Mouse (Mus musculus) adrenal gland, adult 2 months (tissue): ENCODE results near the gene Mapk14. TPM values are rescaled to one million over a fixed set of nuclear protein-coding genes. Genes with fewer than 3 reads are reported as not detected.
"Not testable (repeated sequence)": the region's sequence is repeated elsewhere in the genome, so short reads cannot be mapped to it uniquely, and the experiment has no call there.

Experiments
- DNase-seq: peaks from one replicate; pipeline ENCODE4 v3.0.0; 2021
- polyA plus RNA-seq: library from polyadenylated mRNA; depleted of rRNA; stranded (reverse); fragments of >200 nt; gene quantifications from 2 replicates; pipeline ENCODE4 v1.2.3, GENCODE M21; 2012
- total RNA-seq, 2 experiments: library from RNA; stranded (reverse); gene quantifications; 2 replicates each; pipeline ENCODE4 v1.2.3; 2021

Gene Mapk14
- total and polyA plus RNA-seq, 3 experiments: 65.3 to 85.2 (median 74.4) TPM

DNA sequence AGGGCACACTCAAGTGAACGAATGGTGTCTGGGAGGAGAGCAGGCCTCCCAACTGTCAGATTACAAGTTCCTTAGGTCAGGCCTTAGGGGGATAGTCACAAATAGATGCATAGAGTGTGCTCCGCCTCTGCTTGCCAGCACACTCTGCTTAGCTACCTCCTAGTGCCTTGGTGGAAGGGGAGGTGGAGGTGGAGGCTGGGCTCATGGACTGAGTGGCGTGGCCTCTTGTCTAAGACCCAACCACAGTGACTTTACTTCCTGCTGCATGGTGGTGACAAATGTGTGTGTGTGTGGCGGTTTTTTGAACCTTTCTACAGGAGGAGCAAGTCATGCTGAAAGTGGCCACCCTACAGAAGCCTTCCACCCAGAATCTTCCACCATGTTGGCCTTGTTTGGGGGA lies 45.4 kb downstream of the Mapk14 start:
- DNase-seq: no peak

DNA sequence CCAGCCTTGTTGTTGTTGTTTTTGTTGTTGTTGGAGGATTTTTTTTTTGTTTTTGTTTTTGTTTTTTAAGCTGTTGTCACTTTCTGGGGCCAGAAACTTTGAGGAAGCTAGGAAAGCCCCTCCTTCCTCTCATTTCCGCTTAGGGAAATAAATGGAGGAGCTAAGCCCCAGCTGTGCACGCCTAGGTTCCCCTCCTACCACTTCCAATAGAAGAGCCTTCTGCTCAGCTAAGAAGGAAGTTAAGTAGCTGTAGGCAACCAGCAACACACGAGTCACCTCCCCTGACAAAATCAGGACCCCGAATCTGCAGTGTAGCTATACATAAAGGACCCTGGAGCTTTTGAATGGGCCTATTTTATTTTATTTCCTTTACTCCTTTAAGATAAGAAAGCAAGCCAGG lies 46.8 kb downstream of the Mapk14 start:
- DNase-seq: no peak

DNA sequence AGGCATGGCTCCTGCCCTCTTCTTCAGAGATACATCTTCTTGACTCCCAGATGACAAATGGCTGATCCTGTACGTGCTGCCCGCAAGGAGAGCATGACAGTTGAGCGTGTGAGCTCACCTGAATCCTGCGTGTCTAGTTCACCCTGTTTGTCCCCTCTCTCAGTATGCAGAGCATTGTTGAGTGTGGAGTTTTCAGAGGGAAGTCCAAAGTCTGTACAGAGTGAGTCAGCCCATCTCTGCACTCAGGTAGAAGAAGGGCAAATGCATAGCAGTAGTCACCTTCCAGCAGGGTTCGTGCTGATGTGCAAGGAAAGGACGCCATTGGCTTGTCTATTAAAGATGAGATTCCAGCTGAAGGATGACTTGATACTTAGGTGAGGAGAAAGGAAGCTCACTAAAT lies 48.1 kb downstream of the Mapk14 start:
- no peak for DNase-seq

DNA sequence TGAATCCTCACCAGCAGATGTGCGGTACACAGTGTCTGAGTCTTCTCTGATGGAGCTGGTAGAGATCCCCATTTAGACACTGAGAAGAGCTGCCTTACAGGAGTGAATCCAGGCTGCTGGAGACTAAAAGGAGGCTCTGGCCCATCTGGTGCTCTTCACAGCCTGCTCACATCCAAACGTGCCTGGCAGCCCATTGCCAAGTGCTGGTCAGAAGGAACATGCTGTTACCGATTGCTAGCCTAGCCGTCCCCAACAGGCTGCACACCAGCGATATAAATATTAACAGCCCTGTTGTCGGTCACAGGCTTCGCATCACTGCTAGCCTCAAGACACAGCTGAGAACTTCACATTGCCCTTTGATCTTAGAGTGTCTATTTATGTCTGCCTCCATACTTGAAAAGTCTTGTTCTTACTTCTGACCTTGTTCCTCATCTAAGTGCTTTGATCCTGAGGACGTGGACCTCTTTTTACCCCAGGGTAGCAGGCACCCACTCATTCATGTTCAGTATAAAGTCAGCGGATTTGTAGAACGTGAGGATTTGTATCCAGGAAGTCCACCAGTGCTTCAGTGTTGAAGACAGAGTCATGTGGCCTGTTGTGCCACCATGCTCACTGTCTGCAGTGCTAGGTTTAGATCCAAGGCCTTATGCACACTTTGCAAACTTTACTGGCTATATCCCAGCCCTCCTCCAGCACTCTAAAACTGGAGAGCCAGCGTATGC lies 52.2 kb downstream of the Mapk14 start:
- no peak for DNase-seq

DNA sequence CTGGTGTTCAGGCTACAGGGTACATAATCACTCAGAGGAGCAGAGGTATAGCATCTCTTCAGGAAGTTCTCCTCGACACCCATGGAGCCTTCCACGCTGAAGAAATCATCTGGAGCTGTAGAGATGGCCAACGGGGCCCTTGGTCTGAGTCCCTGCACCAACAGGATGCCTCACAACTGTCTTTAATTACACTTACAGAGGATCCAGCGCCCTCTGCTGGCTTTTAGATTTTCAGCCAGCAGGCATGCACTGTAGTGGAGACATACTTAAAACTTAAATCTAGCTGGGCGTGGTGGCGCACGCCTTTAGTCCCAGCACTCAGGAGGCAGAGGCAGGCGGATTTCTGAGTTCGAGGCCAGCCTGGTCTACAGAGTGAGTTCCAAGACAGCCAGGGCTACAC lies 52.8 kb downstream of the Mapk14 start:
- no peak for DNase-seq

DNA sequence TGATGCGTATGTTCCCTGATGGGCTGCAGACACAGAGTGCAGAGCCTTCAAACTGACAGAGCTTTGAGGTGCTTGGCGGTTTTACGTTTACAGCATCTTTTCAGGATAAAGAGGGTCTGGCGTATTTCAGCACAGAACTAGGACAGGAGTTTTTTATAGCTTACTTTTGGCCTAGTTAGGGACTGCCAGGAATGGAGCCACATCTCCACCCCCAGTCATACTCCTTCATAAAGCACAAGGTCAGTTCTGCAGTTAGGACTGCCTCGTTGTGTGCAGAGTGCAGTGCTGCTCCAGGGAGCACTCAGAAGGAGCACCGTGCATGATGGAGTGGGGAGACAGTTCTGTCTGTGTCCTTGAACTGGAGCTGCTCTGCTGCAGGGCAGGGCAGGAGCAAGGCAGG lies 54.6 kb downstream of the Mapk14 start:
- no peak for DNase-seq

DNA sequence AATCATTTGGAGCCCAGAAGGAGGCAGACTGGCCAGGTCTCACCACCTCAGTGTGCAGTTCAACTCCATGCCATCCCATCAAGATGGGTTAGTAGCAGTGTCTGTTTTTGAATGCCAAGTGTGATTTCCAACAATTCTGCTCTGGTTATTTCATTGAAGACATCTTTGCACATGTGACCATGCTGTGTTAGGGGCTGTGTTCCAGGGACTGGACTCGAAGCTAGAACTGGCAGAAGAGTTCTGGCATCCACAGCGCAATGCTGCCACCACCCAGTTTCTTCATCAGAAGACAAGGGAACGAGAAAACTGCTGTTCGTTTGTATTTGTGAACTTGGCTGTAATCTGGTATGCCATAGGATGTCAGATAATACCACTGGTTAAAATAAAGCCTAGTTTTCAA lies 56.9 kb downstream of the Mapk14 start:
- DNase-seq: no peak

DNA sequence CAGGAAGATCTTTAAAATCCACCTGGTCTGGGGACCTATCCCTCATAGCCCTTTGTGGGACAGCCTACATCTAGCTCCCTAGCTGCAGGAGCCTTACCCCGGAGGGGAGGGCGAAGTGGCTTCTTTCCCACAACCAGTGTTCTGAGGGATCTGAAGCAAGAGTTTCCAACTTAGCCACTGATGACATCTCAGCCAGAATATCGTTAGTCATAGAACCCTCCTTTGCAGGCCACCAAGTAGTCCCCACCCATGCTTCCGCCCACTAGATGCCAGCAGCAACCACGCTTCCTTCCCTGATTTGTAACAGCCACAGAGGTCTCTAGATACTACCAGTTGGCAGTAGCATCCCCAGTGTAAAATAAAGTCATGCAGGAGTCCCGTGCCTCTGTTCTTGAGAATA lies 59.5 kb downstream of the Mapk14 start:
- peak; percentile 37 for DNase-seq

DNA sequence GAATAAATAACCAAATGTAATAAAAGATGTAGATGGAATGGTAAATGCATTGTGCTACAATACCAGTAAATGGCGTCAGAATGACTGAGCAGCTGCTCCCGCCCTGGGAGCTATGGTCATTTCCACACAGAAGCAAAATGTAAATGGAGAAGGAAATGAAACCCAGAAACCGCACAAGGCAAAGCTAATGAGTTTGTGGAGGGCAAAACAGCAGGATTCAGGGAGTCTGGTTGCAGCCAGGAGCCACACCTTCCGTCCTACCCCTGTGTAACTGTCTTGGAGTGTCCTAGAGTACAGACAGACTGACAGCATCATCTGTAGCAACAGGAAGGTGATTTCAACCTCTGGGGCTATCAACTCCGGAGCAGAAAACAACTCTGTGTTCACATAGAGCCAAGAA lies 65.3 kb downstream of the Mapk14 start:
- no peak for DNase-seq

DNA sequence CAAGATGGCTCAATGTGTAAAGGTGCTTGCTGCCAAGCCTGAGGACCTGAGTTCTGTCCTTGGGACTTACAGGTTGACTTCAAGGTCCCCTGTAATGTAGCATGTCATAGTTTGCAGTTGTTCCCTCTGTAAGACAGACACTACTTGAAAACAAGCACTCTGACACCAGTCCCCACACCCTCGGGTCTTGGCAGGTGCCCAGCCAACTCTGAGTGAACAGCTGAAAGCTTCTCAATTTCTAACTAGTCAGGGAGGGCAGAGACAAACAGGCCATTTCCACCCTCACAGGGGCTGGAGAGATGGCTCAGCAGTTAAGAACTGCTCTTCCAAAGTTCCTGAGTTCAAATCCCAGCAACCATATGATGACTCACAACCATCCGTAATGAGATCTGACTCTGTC lies 66.3 kb downstream of the Mapk14 start:
- no peak for DNase-seq

DNA sequence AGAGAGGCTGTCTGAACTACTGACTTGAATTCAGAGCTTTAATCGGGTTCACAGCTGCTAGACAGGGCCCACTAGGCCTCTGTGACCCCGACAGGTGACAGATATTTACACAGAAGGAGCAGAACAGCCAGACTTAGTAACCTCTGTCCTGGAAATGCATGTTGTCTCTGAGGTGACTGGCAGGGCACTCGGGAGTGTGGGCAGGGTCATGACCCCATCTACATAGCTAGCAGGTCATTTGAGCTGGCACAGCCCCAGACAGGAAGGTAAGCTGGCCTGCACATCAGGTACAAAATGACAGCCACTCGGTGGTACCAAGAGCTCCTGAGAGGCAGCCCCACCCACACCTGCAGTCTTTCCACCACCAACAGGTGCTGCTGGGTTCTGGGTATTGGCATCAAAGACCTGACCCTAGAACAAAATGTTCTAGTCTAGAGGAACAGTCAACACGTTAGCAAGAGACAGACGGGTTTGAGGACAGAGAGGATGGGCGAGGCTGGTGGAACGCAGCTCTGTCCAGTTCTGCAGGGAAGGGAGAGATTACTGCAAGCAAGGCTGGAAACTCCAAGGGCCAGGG lies 69.7 kb downstream of the Mapk14 start:
- peak; percentile 15 for DNase-seq

DNA sequence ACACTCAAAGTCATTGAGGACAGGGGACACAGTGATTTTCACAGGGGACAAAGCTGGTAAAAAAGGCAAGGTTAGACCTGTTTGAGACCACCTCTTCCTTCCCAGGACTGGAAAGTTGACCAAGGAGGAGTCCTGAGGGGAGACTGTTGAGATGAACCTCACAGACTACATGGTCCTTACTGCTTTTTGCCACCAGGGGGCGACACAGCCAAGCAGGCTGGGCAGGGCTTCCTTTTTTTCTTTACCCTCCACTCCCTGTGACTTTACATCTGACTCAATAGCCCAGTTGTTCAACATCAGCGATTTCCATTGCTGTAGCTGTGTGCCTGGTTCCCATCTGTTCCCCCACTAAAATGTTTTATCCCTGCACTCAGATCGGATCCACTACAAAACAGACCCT lies 70.7 kb downstream of the Mapk14 start:
- peak; percentile 89 for DNase-seq

DNA sequence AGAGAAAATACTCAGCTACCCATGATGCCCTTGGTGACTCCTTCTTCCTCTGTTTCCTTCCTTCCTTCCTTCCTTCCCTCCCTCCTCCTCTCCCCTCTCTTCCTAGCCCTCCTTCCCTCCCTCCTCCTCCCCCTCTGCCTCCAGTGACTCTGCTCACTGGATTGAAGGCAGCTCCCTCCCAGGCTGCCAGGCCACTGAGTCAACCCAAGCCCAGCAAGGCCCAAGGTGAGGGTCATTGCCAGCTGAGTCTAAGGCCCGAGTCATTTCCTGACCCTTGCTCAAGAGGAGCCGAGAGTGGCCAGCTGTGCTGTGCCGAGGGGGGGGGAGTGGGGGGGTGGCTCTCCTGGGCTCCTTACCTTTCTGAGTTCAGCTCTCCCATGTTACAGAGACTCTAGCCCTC lies 75.1 kb downstream of the Mapk14 start:
- peak; percentile 92 for DNase-seq

DNA sequence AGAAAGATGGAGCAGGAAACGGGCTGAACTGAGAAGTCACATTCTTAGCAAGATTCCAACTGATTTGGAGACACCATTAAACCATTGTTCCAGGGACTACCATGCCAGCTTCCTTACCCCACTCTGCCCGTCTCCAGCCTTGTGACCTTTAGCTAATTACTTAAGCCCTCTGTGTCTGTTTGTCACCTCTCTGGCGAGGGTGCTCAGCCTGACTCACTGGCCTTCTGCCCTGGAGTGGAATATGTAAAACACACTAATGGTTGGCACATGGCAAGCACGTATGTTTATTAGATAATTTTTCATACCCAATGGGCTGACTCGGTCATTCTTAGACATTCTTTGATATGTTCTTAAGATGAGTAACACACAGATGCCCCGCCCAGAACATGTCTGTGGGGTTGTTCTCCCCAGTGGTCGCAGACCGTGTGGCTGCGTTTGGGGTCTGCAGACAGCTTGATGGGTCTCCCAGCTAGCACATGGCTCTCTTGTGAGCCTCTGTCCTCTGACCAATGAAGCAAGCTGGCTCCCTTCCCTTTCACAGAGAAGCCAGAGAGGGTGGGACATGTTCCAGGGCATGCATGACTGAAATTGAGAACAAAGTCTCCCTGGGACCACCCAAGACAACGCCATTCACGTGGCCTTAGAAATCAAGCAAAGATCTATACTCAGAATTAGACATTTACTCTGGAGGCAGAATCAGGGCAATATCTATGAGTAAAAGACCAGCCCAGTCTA lies 75.8 kb downstream of the Mapk14 start:
- peak; percentile 66 for DNase-seq

DNA sequence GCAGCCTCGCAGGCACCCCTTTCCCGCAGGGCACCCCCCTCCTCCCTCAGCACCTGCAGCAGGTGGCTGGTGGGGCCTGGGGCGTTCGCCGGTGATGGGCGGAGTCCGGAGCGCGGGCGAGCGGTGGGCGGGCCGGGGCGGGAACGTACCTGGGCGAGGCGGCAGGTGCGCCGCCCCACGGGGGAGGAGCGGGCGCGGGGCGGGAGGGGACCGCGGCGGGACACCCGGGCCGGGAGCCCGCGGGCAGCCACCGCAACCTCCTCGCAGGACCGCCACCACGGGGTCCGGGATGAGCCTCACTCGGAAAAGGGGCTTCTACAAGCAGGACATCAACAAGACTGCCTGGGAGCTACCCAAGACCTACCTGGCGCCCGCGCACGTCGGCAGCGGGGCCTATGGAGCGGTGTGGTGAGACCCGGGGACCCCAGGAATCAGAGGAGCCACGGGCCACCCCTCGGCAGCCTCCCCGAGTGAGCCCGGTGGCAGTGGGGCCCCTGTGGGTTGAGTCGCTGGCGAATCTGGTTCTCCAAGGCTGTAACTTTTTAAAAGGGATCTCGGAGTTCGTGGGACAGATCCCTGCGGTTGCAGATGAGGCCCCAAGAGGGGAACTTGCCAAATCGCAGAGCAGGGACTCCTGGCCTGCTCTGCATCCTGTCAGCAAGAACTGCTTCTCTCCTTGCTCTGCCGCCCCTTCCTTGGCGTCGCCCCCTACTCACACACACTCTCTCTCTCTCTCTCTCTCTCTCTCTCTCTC lies 78.2 kb downstream of the Mapk14 start, which contains the start of gene Mapk13:
Gene Mapk13, plus strand, starts transcription at position 177 of the 754 bp plus-strand sequence.
- DNase-seq: peak; percentile 48

DNA sequence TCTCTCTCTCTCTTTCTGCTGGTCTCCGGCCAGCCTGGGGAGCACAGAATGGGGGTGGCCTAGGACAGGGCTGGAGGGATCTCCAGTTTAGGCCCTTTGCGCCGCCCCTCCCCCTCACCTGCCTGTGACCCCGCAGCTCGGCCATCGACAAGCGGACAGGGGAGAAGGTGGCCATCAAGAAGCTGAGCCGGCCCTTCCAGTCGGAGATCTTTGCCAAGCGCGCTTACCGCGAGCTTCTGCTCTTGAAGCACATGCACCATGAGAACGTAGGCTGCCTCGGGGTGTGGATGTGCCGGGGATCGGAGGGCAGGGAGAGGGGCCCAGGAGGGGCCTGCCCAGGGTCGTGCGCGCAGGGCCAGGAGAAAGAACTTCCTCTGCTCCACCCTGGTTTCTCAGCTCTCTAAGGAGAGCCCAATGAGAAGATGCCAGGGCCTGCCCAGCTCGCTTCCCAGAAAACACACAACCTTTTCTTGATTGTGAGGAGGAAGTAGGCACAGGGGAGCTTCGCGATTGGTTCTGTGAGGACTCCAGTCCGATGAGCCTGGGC lies 78.8 kb downstream of the Mapk14 start:
- peak; percentile 57 for DNase-seq

DNA sequence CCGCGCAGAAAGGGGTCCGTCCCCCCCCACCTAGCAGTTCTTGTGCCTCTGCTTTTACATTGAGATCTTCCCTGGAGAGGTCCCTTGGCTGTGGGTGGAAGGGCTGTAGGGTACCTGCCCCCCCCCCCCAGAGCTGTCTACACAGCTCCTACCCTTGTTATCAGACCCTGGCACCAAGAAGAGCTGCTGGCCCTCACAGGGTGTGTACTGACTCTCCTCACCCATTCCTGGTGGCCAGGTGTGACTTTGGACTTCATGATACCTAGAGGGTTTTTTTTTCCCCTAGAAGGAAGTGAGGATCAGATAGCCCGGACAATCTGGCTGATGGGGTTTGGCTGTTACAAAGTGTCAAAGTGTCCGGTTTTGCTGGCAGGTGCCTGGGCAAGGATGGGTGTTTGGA lies 80.2 kb downstream of the Mapk14 start:
- no peak for DNase-seq

DNA sequence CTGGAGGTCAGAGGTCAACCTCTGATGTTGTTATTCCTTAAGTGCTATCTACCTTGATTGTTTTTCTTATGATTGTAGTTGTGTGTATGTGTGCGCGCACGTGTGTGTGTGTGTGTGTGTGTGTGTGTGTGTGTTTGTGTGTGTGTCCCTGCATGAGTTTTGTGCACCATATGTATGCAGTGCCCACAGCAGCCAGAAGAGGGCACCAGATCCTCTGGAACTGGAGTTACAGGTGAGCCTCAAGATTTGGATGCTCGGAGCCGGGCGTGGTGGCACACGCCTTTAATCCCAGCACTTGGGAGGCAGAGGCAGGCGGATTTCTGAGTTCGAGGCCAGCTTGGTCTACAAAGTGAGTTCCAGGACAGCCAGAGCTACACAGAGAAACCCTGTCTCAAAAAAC lies 83.2 kb downstream of the Mapk14 start:
- not testable (repeated sequence) for DNase-seq

DNA sequence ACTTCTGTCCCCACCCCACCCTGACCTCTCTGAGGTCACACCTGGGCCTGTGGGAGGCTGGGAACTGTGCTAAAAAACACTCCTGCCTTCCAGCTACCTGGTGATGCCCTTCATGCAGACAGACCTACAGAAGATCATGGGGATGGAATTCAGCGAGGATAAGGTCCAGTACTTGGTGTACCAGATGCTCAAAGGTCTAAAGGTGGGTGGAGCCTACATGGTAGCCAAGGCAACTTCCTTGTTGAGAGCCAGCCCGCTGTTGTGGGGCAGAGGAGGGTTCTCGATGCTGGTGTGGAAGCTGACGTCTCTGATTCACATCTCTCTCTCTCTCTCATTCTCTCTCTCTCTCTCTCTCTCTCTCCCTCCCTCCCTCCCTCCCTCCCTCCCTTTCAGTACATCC lies 84.0 kb downstream of the Mapk14 start:
- DNase-seq: no peak

DNA sequence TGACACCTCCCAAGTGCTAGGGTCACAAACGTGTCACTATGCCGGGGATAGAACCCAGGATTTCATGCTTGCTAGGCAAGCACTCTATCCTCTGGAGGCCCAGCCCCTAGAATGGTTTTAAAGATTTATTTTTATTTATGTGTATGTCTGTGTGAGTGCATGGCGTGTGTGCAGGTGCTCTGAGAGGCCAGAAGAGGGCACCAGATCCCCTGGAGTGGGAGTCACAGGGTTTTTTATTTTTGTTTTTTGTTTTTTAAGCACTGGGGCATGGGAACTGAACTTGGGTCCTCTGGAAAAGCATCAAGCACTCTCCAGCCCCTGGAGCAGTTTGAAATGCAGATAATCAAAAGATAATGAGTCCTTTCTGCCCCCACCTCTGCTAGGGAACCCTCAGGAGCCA lies 85.7 kb downstream of the Mapk14 start:
- no peak for DNase-seq

DNA sequence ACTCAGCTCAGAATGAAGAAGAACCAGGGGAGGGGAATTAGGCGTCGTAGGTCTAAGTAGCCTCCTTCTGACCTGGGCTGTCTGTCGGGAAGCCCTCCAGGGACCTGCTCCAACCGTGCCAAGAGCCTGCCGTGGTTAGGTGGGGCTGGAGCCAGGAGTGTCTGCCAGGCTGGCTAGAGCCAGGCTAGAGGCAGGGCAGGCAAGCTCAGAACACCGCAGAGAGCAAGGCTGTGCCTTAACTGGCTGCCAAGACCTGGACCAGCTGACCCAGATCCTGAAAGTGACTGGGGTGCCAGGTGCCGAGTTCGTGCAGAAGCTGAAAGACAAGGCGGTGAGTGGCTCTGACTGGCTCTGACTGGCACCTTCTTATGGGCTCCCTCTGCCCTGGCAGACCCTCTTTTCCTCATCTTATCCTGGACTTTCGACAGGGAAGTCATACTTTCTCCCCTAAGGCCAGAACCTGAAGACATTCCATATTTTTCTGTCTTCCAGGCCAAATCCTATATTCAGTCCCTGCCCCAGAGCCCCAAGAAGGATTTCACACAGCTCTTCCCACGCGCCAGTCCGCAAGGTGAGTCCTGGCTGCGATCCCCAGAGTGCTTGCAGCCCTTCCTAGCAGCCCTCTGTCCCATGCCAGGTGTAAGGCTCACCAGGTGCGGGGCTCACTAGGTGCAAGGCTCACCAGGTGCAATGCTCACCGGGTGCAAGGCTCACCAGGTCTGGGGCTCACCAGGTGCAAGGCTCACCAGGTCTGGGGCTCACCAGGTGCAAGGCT lies 86.3 kb downstream of the Mapk14 start:
- DNase-seq: peak; percentile 74

DNA sequence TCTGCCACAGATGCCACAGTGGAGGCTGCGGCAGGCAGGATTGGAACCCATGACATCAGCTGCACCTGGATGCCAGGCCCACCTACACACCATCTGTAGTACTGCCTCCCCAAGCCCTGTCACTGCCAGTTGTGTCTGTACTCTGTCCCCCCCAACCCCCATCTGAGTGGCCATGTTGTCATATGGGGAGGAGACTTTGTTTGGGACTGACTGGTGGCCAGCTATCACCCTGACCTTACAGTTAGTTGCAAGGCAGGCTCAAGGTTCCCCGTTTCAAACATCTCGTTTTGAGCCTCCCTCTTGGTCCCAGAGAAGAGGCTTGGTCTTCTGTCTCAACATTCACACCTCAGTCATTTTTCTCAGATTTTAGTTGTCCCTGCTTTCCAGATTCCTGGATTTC lies 88.6 kb downstream of the Mapk14 start:
- peak; percentile 66 for DNase-seq
